Mouse (Mus musculus): ENCODE measurements at regions not wholly inside any gene's neighbourhood (a gene's known extent, or its start where the extent isn't known, plus 50 kb on each side); places are given as distances from the start of the nearest gene placed in this dataset.

GRCm38 (mm10) chr6:51270216-51271127, 162.0 kb upstream of the Nfe2l3 start:
- peak; percentile 39 to 66 for DNase-seq (ENCODE audit: low spot score in 2 of 2)

GRCm38 (mm10) chr6:51271128-51271480, 161.4 kb upstream of the Nfe2l3 start:
- DNase-seq (ENCODE audit: low spot score in 2 of 2), result no peak

GRCm38 (mm10) chr6:51272136-51272736, 160.2 kb upstream of the Nfe2l3 start:
- no peak for DNase-seq (ENCODE audit: low spot score in 2 of 2)

GRCm38 (mm10) chr6:51279491-51279890, 153.0 kb upstream of the Nfe2l3 start:
- no peak for DNase-seq (ENCODE audit: low spot score in 2 of 2)

- no peak for DNase-seq (ENCODE audit: low spot score in 2 of 2)
These were observed 152.2 kb upstream of the Nfe2l3 start for GRCm38 (mm10) chr6:51280231-51280630.

GRCm38 (mm10) chr6:51283916-51284706, 148.4 kb upstream of the Nfe2l3 start:
- no peak for DNase-seq (ENCODE audit: low spot score in 2 of 2)

- no peak for DNase-seq (ENCODE audit: low spot score in 2 of 2)
These were observed 147.6 kb upstream of the Nfe2l3 start for GRCm38 (mm10) chr6:51284881-51285280.

- no peak for DNase-seq (ENCODE audit: low spot score in 2 of 2)
These were observed 145.6 kb upstream of the Nfe2l3 start for GRCm38 (mm10) chr6:51286836-51287235.

GRCm38 (mm10) chr6:51287383-51287782, 145.1 kb upstream of the Nfe2l3 start:
- DNase-seq (ENCODE audit: low spot score in 2 of 2), result no peak

- DNase-seq (ENCODE audit: low spot score in 2 of 2), result no peak
These were observed 144.7 kb upstream of the Nfe2l3 start for GRCm38 (mm10) chr6:51287807-51288206.

- DNase-seq (ENCODE audit: low spot score in 2 of 2), result no peak
These were observed 144.0 kb upstream of the Nfe2l3 start for GRCm38 (mm10) chr6:51288306-51289066.

GRCm38 (mm10) chr6:51289067-51289725, 143.3 kb upstream of the Nfe2l3 start:
- DNase-seq (ENCODE audit: low spot score in 2 of 2), result no peak

GRCm38 (mm10) chr6:51300694-51301417, 131.6 kb upstream of the Nfe2l3 start:
- no peak for DNase-seq (ENCODE audit: low spot score in 2 of 2)

- no peak for DNase-seq (ENCODE audit: low spot score in 2 of 2)
These were observed 130.6 kb upstream of the Nfe2l3 start for GRCm38 (mm10) chr6:51301831-51302230.

GRCm38 (mm10) chr6:51302240-51302639, 130.2 kb upstream of the Nfe2l3 start:
- no peak for DNase-seq (ENCODE audit: low spot score in 2 of 2)

GRCm38 (mm10) chr6:51318341-51318740, 114.1 kb upstream of the Nfe2l3 start:
- DNase-seq (ENCODE audit: low spot score in 2 of 2), result no peak

GRCm38 (mm10) chr6:51320019-51320418, 112.5 kb upstream of the Nfe2l3 start:
- no peak for DNase-seq (ENCODE audit: low spot score in 2 of 2)

GRCm38 (mm10) chr6:51320676-51321419, 111.6 kb upstream of the Nfe2l3 start:
- DNase-seq (ENCODE audit: low spot score in 2 of 2), result no peak

GRCm38 (mm10) chr6:51326103-51326829, 106.2 kb upstream of the Nfe2l3 start:
- no peak for DNase-seq (ENCODE audit: low spot score in 2 of 2)

Measured in spleen, postnatal 14 days (tissue).